Mouse (Mus musculus) regulatory T cell (primary cell): ENCODE measurements at regions not wholly inside any gene's neighbourhood (a gene's known extent, or its start where the extent isn't known, plus 50 kb on each side); places are given as distances from the start of the nearest gene placed in this dataset.

ENCODE experiments used
- in situ Hi-C: fragments of 300-600 bp; cut with MboI, MseI; formaldehyde crosslinking; loops from one replicate; pipeline ENCODE4 v1.15.1; 2025; ENCODE audit warnings: high pct_unique_total_duplicates

- in situ Hi-C loops: no loop called here
These were observed 124.1 kb downstream of the Pten start for GRCm38 (mm10) chr19:32881443-32881842.

DNA sequence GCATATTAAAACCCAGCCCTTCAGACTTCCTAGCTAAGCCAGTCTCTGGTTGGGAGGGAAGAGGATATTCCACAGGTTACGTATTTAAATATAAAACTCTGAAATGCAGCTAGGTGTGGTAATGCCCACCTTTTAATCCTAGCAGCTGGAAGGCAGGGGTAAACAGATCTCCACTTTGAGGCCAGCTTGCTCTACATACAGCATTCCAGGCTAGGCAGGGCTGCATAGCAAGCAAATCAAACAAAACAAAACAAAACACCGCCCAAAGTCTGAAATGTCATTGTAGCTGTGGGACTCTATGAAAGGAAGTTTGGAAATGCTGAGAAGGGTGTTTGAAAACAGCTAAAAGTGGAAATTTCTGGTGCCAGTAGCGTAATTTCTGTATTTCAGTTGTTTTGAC lies 127.0 kb downstream of the Pten start:
- in situ Hi-C loops: no loop called here

- in situ Hi-C loops: no loop called here
These were observed 128.3 kb downstream of the Pten start for GRCm38 (mm10) chr19:32885481-32886131.

- in situ Hi-C loops: no loop called here
These were observed 129.9 kb downstream of the Pten start for GRCm38 (mm10) chr19:32887190-32887589.

DNA sequence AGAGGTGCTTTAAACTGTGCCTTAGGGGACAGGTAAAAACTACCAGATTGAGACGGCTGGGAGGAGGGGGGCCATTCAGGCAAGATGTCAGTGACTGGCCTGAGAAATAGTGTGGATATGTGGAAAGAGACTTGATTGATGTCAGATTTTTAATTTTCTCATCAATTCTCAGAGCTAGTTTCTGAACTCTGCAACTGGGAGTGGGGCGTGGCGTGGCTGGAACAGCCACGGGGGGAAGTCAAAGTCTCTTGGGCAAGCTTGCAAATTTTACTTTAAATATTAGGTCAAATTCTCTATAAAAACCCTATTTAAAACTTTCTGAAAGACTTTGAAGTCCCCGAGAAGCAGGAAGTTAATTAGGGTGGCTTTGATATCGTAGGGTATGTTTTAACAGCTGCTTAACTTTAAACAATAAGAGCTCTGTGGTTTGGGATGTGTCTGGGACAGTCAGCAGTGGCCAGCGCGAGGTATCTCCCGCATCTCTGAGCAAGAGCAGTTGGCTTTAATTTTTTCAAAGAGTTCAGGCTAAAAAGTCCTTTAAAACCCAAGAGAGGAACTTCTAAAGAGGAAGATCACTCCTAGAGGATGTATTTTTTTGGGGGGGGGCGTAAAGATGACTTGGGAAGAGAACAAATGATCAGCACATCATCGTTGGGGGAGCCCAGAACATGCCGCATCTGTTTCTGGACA lies 131.5 kb downstream of the Pten start:
- in situ Hi-C loops: no loop called here

GRCm38 (mm10) chr19:32890801-32891200 lies 133.5 kb downstream of the Pten start:
- in situ Hi-C loops: no loop called here

- in situ Hi-C loops: no loop called here
These were observed 135.2 kb downstream of the Pten start for GRCm38 (mm10) chr19:32892469-32892868.

DNA sequence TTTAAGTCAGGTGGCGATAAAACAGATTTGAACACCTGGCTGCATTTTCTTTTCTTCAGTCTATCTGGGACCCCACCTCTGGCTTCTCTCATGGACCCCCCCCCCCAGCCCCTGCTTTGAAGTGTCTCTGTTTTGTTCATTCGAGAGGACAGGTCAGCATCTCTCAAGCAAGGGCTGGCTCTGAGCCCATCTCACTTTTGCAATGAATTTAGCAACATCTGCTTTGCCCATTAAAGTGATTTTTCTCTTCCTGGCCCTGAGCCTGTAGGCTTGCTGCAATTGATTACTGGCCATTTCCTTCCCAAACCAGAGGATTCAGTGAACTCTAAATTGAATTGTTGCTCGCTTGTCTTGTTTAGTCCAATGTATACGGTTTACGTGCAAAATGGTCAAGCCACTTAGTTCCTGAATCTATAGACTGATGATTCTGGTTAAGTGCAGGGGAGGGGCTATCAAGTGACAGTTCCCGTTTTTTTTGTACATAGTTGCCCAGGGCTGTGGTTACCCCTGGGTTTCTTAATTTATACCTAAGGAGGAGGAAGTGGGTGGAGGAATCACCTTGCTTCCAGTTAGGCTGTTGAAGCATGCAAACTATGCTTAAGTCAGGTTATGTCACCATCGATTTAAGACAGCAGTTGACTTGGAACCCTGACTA lies 146.3 kb downstream of the Pten start:
- in situ Hi-C loops: no loop called here

- in situ Hi-C loops: no loop called here
These were observed 147.2 kb downstream of the Pten start for GRCm38 (mm10) chr19:32904517-32904916.

GRCm38 (mm10) chr19:32905901-32906431 lies 148.7 kb downstream of the Pten start:
- in situ Hi-C loops: no loop called here

GRCm38 (mm10) chr19:32906820-32907219 lies 149.5 kb downstream of the Pten start:
- in situ Hi-C loops: no loop called here

DNA sequence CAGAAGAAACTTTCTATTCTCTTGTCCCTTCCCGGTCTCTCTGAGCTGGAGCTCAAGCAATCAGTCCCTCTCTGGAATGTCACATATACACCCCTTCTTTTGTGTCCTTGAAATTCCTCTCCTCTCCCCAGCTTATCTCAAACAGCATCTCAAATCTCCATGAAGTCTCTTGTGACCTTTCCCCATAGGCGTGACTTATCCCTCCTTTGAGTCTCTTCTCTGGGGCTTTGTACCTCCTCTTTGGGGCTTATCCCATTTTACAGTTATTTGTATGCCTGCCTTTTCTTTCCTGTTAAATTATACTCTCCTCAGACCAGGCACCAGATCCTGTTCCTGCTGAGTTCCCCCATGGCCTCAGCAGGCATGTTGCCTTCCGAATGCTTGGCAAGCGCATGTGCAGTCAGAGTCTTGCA lies 152.8 kb downstream of the Pten start:
- in situ Hi-C loops: no loop called here

- in situ Hi-C loops: no loop called here
These were observed 155.0 kb downstream of the Pten start for GRCm38 (mm10) chr19:32912323-32912722.

GRCm38 (mm10) chr19:32916507-32917280 lies 159.4 kb downstream of the Pten start:
- in situ Hi-C loops: no loop called here

DNA sequence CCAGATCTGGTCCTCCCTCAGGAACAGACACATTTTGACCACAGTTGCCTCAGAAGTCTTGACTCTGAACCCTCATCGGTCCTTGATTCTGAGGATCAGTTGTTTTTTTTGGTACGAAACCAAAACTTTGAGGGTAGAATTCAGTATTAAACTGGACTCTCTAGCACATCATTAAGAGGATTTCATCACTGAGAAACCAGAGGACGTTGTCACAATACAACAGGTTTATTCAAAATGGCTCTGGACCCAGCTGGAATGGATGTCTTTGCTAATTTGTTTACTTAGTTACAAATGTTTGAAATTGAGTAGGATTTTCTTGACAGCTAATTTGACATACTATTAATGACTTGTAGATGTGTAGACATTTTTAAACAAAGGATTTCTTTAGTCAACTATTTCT lies 163.7 kb downstream of the Pten start:
- in situ Hi-C loops: no loop called here

GRCm38 (mm10) chr19:32923911-32924310 lies 166.6 kb downstream of the Pten start:
- in situ Hi-C loops: no loop called here

- in situ Hi-C loops: no loop called here
These were observed 168.6 kb downstream of the Pten start for GRCm38 (mm10) chr19:32925628-32926505.

GRCm38 (mm10) chr19:32926571-32926970 lies 169.3 kb downstream of the Pten start:
- in situ Hi-C loops: no loop called here

DNA sequence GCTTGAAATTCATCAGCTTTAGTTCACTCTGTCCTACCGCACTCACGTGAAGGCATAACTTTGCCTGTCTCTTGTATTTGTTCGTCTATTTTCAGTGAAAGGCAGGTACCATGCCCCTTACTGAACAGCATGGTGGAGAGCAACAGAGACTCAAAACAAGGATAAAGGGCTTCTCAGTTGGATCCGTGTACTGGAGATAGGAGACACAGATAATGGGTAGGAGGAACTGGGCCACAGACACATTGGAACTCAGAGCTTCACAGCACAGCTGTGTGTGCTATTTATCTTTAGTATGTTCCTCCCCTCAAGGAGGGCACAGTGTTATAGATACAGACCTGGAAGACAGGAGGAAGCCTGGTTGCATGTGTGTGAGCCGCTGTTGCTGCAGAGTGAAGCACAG lies 176.4 kb downstream of the Pten start:
- in situ Hi-C loops: no loop called here

DNA sequence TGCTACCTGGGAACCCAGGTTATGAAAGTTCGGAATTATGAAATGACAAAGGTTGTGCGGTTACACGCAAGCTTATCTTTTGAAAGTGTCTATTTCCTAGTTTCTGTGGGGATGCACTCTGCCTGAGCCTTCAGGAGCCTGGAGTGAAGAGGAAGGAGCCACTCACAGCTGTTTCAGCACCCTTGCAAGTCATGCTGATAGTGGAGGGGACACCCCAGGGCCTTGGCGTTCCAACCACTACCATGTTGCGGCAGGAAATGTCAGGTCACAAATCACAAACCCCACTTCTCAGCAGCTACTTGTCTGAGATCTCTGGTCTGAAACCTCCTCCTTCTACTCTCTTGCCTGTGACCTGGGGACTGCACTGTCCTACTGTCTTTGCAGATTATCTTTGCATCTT lies 178.3 kb downstream of the Pten start:
- in situ Hi-C loops: no loop called here

DNA sequence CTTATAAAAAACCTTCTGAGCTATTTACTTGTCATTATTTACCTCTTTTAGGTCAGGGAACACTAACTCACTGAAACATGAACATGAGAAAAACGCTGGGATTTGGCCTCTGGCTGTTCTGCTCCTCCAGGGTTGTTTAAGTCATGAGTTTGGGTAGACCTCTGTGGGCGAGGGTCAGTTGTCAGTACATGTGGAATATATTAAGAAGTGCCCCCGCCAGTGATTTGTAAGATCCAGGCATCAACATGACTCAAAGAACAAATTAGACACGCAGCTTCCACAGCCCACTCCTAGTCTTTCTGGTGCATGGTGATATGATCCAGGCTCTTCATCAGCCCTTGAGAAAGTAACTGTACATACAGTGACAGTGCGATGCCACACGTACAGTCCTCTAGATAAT lies 180.3 kb downstream of the Pten start:
- in situ Hi-C loops: no loop called here
